Mouse (Mus musculus) heart, adult 8-10 months (tissue): ENCODE data around the gene Gng7. TPM values are rescaled to one million over a fixed set of nuclear protein-coding genes. Genes with fewer than 3 reads are reported as not detected.
A peak's percentile ranks its signal among the peaks of the same experiment; 100 is the strongest.

Source experiments
- DNase-seq: peaks from one replicate; pipeline ENCODE4 v3.0.0; 2022; ENCODE audit warnings: low spot score
- total RNA-seq, 4 experiments: library from RNA; stranded (reverse); gene quantifications; 2 replicates each; pipeline ENCODE4 v1.2.4; 2022

The Gng7 gene
- total RNA-seq, 4 experiments from 2014 or later = 1.0 to 1.7 (median 1.5) TPM

DNA sequence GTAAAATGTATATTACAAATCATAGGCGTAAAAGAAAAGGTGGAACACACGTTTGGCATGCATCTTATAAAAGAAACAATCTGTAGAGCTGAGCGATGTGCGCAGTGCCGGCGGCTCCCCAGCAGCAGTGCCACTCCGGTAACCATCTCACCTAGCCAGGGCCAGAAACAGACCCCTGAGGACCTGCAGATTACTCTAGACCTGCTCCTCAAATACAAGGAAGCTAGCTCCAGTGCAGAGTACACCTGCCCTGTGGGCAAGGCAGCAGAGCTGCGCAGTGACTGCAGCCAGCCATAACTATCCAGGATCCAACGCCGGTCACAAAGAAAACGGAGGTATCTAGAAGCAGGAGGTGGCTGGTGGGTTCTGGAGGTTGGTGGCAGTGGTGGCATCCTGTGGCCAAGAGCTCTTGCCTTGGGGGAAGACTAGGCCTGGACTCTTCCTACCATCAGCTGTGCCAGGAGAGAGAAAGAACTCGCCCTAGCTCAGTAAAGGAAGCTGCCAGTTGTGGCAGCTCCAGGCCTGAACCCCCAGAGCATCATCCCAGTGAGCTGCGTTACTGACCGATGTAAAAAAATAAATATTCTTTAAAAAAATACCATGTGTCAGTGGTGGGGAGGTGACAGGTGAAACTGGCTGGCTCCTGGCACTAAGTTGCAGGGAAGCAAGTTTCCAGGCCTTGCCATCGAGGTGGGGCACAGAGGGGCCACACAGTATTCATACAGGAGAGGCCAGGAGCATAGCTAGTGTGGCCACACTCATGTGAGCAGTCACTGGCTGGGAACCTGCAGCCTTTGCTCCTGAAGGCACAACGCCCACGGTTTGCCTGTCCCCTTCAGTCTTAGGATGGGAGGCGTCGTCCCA is 113.1 kb downstream of the Gng7 start:
- DNase-seq = no peak

DNA sequence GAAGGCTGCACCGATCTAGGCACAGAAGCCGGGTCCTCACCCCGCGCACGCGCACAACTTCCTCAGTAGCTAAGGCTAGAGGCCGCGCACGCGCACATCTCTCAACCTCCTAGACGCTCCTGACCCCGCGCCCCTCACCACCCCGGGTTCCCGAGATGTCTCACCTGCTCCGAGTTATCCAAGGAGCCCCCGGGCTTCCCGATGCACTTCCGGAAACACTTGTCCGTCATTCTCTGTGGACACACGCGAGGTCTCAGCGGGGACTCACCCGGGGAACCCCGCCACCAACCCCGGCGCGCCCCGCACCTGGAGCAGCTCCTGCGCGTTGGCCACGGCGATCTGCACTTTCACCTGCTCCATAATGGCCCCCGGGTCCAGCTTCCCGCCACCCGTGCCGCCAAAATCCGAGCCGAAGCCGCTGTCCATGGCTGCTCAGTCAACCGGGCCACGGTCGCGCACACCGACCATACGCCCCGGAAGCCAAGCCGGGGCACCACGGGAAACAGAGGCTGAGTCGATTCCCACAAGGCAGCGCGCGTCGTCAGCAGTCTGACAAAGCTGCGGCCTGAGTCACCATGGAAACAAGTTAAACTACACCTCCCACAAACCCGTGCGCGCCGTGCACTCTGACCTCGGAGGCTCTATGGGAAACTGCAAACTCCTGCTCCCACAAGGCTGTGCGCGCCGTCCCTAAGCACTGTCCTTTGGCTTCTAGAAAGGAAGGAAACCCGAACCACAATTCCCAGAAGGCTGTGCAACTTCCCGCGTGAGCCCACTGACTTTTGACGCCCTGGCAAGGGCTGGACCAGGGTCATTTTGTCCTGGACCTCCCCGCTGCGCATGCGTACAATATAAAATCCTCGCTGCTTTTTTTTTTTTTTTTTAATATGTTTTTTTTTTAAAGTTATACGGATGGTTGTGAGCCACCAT is 114.2 kb downstream of the Gng7 start, which contains the start of gene Timm13:
Gene Timm13, minus strand, starts transcription at position 652 of the 930 bp plus-strand sequence.
- DNase-seq = peak; percentile 99

DNA sequence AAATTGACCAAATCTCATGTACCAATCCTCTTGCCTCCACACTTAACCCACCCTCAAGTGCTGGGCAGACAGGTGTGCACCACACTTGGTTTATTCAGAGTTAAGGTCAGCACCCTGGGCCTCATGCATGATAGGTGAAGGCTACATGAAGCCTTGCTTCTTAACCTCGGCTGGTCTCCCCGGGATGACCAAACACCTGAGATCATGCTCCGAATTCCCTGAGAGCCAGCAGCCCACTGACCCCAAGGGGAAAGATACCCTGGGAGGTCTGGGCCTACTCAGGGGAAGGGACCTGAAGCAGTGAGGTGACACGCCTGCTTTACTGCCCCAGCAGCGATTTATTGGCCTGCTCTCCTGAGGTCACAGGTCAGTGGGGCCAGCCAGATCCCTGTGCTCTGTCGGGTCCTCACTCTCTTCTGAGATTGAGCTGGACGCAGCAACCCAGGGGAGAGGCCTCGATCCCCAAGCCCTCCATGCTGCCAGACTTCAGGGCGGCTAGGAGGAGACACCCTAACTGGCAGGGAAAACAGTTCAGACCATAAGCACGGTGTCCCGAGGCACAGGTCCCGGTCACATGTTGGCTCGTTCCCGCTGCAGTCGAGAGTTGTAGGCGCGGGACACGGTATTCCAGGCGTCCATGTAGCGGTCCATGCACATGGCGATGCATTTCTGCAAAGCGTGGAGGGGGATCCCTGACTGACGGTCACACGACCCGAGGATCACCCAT is 115.0 kb downstream of the Gng7 start:
- DNase-seq = no peak

GRCm38 (mm10) chr10:80899074-80899473 is 115.7 kb downstream of the Gng7 start:
- DNase-seq = no peak

Other genes starting within 250 kb of the Gng7 start
- 10 to 100 TPM; 25.0 to 33.0 (median 31.5) TPM for gene Sf3a2, start 216.7 kb downstream of the Gng7 start, total RNA-seq
- 10 to 100 TPM; 29.8 to 37.4 (median 32.7) TPM for gene Plekhj1, start 216.3 kb downstream of the Gng7 start, total RNA-seq
- gene Amh, start 209.7 kb downstream of the Gng7 start, total RNA-seq = under 1 TPM; 0.14 to 0.50 (median 0.20) TPM
- 1 to 10 TPM in 1 of 4 experiments, under 1 TPM in 3; 0.47 to 1.6 (median 0.75) TPM for gene Jsrp1, start 201.4 kb downstream of the Gng7 start, total RNA-seq
- 1,000 to 10,000 TPM in 2 of 4 experiments, 100 to 1,000 TPM in 2; 848 to 1,083 (median 963) TPM for gene Oaz1, start 188.3 kb downstream of the Gng7 start, total RNA-seq
- 10 to 100 TPM in 3 of 4 experiments, 1 to 10 TPM in 1; 7.8 to 14.0 (median 12.6) TPM for gene Lingo3, start 170.9 kb downstream of the Gng7 start, total RNA-seq
- 10 to 100 TPM; 23.3 to 32.5 (median 25.0) TPM for gene Lsm7, start 159.7 kb downstream of the Gng7 start, total RNA-seq
- gene Sppl2b, start 159.7 kb downstream of the Gng7 start, total RNA-seq = 10 to 100 TPM; 11.1 to 15.9 (median 14.4) TPM
- not detected for gene Tmprss9, start 143.1 kb downstream of the Gng7 start, total RNA-seq
- 100 to 1,000 TPM; 117 to 135 (median 123) TPM for gene Timm13, start 114.0 kb downstream of the Gng7 start, total RNA-seq
- gene Lmnb2, start 96.7 kb downstream of the Gng7 start, total RNA-seq = 1 to 10 TPM; 3.5 to 6.3 (median 4.8) TPM
- 10 to 100 TPM in 2 of 4 experiments, 1 to 10 TPM in 2; 5.0 to 18.1 (median 12.0) TPM for gene Gadd45b, start 84.9 kb downstream of the Gng7 start, total RNA-seq
- under 1 TPM in 1 of 4 experiments, not detected in 3; 0.44 TPM for gene Diras1, start 10.7 kb upstream of the Gng7 start, total RNA-seq
- gene Slc39a3, start 22.5 kb upstream of the Gng7 start, total RNA-seq = 10 to 100 TPM; 12.1 to 14.1 (median 12.7) TPM
- 100 to 1,000 TPM in 2 of 4 experiments, 10 to 100 TPM in 2; 92.0 to 102 (median 99.4) TPM for gene Sgta, start 45.2 kb upstream of the Gng7 start, total RNA-seq
- 10 to 100 TPM; 12.3 to 14.9 (median 13.2) TPM for gene Thop1, start 55.1 kb upstream of the Gng7 start, total RNA-seq
- gene Creb3l3, start 83.9 kb upstream of the Gng7 start, total RNA-seq = under 1 TPM in 3 of 4 experiments, not detected in 1; 0.14 to 0.53 (median 0.27) TPM
- gene Map2k2, start 91.0 kb upstream of the Gng7 start, total RNA-seq = 100 to 1,000 TPM; 110 to 137 (median 130) TPM
- gene Zbtb7a, start 120.3 kb upstream of the Gng7 start, total RNA-seq = 10 to 100 TPM; 39.4 to 41.9 (median 40.7) TPM
- 10 to 100 TPM; 16.8 to 18.6 (median 17.0) TPM for gene Pias4, start 153.0 kb upstream of the Gng7 start, total RNA-seq
- gene Eef2, start 161.7 kb upstream of the Gng7 start, total RNA-seq = 1,000 to 10,000 TPM; 1,076 to 1,267 (median 1,170) TPM
- 10 to 100 TPM; 26.3 to 35.5 (median 29.8) TPM for gene Dapk3, start 168.1 kb upstream of the Gng7 start, total RNA-seq
- not detected for gene 4930442H23Rik, start 168.9 kb upstream of the Gng7 start, total RNA-seq
- gene Nmrk2, start 187.1 kb upstream of the Gng7 start, total RNA-seq = 10 to 100 TPM in 1 of 4 experiments, 1 to 10 TPM in 3; 5.8 to 18.8 (median 8.2) TPM
- gene Atcay, start 215.9 kb upstream of the Gng7 start, total RNA-seq = under 1 TPM in 1 of 4 experiments, not detected in 3; 0.63 TPM
- gene Zfr2, start 218.2 kb upstream of the Gng7 start, total RNA-seq = 1 to 10 TPM; 1.6 to 3.1 (median 2.7) TPM
- under 1 TPM; 0.26 to 0.75 (median 0.62) TPM for gene Matk, start 238.0 kb upstream of the Gng7 start, total RNA-seq